Mouse (Mus musculus): Measurements from ENCODE around the gene Palm2.

The Palm2 gene

GRCm38 (mm10) chr4:57624819-57625218, 190.8 kb downstream of the Palm2 start:
- DNase-seq (ENCODE audit: low read depth), result no peak

- DNase-seq (ENCODE audit: low read depth), result no peak
Observed at GRCm38 (mm10) chr4:57625306-57625705, 191.3 kb downstream of the Palm2 start.

GRCm38 (mm10) chr4:57625756-57626155, 191.7 kb downstream of the Palm2 start:
- no peak for DNase-seq (ENCODE audit: low read depth)

GRCm38 (mm10) chr4:57626921-57627320, 192.9 kb downstream of the Palm2 start:
- no peak for DNase-seq (ENCODE audit: low read depth)

GRCm38 (mm10) chr4:57632386-57632785, 198.3 kb downstream of the Palm2 start:
- DNase-seq (ENCODE audit: low read depth), result no peak

GRCm38 (mm10) chr4:57633052-57633451, 199.0 kb downstream of the Palm2 start:
- no peak for DNase-seq (ENCODE audit: low read depth)

GRCm38 (mm10) chr4:57634956-57635355, 200.9 kb downstream of the Palm2 start:
- no peak for DNase-seq (ENCODE audit: low read depth)

- DNase-seq (ENCODE audit: low read depth), result no peak
Observed at GRCm38 (mm10) chr4:57636782-57637482, 202.9 kb downstream of the Palm2 start.

GRCm38 (mm10) chr4:57637636-57638386, 203.8 kb downstream of the Palm2 start:
- peak; percentile 17 for DNase-seq (ENCODE audit: low read depth)

GRCm38 (mm10) chr4:57638941-57639340, 204.9 kb downstream of the Palm2 start:
- no peak for DNase-seq (ENCODE audit: low read depth)

- peak; percentile 83 for DNase-seq (ENCODE audit: low read depth)
Observed at GRCm38 (mm10) chr4:57640222-57640621, 206.2 kb downstream of the Palm2 start.

GRCm38 (mm10) chr4:57640971-57641370, 206.9 kb downstream of the Palm2 start:
- DNase-seq (ENCODE audit: low read depth), result no peak

- DNase-seq (ENCODE audit: low read depth), result no peak
Observed at GRCm38 (mm10) chr4:57650994-57651393, 216.9 kb downstream of the Palm2 start.

- no peak for DNase-seq (ENCODE audit: low read depth)
Observed at GRCm38 (mm10) chr4:57651547-57651946, 217.5 kb downstream of the Palm2 start.

- no peak for DNase-seq (ENCODE audit: low read depth)
Observed at GRCm38 (mm10) chr4:57652185-57652904, 218.3 kb downstream of the Palm2 start.

- peak; percentile 37 for DNase-seq (ENCODE audit: low read depth)
Observed at GRCm38 (mm10) chr4:57655966-57656365, 221.9 kb downstream of the Palm2 start.

GRCm38 (mm10) chr4:57656388-57656787, 222.3 kb downstream of the Palm2 start:
- DNase-seq (ENCODE audit: low read depth), result peak; percentile 47

GRCm38 (mm10) chr4:57656861-57657260, 222.8 kb downstream of the Palm2 start:
- DNase-seq (ENCODE audit: low read depth), result peak; percentile 50

GRCm38 (mm10) chr4:57660470-57660869, 226.4 kb downstream of the Palm2 start:
- DNase-seq (ENCODE audit: low read depth), result no peak

- DNase-seq (ENCODE audit: low read depth), result no peak
Observed at GRCm38 (mm10) chr4:57666101-57666500, 232.1 kb downstream of the Palm2 start.

GRCm38 (mm10) chr4:57670813-57671469, 236.9 kb downstream of the Palm2 start:
- no peak for DNase-seq (ENCODE audit: low read depth)

- no peak for DNase-seq (ENCODE audit: low read depth)
Observed at GRCm38 (mm10) chr4:57672541-57672940, 238.5 kb downstream of the Palm2 start.
